Mouse (Mus musculus) liver, adult 2 months (tissue): ENCODE results near the gene Fanca. TPM values are rescaled to one million over a fixed set of nuclear protein-coding genes. Genes with fewer than 3 reads are reported as not detected.

Experiments
- DNase-seq: peaks from one replicate; pipeline ENCODE4 v3.0.0-alpha.2; 2011; ENCODE audit warnings: low read depth, low spot score; ENCODE audit errors: extremely low read depth
- H3K27ac ChIP-seq: fragments of 200-500 bp; replicated peaks from 2 replicates; pipeline ENCODE4 v1.5.1; 2012; ENCODE audit warnings: low read depth, mild to moderate bottlenecking, control low read depth, inconsistent platforms, low read length; ENCODE audit not compliant: insufficient read depth
- H3K27me3 ChIP-seq: fragments of 200-500 bp; 2 replicates; pipeline ENCODE4 v1.6.1; 2012; ENCODE audit warnings: mild to moderate bottlenecking, moderate library complexity, low read length, inconsistent platforms; ENCODE audit not compliant: control insufficient read depth, insufficient read depth
- H3K36me3 ChIP-seq: fragments of 200-500 bp; 2 replicates; pipeline ENCODE4 v1.6.1; 2012; ENCODE audit warnings: low read length, inconsistent platforms; ENCODE audit not compliant: control insufficient read depth, insufficient read depth
- H3K4me1 ChIP-seq: fragments of 200-500 bp; 2 replicates; pipeline ENCODE4 v1.6.1; 2011; ENCODE audit warnings: low read length; ENCODE audit not compliant: control insufficient read depth, insufficient read depth
- H3K4me3 ChIP-seq: fragments of 200-500 bp; 2 replicates; pipeline ENCODE4 v1.5.1; 2011; ENCODE audit warnings: low read depth, mild to moderate bottlenecking, control low read depth, low read length, moderate library complexity; ENCODE audit not compliant: insufficient read depth
- H3K79me2 ChIP-seq: fragments of 200-500 bp; 2 replicates; pipeline ENCODE4 v1.6.1; 2012; ENCODE audit warnings: inconsistent platforms, mild to moderate bottlenecking, low read length, moderate library complexity; ENCODE audit not compliant: control insufficient read depth, insufficient read depth
- H3K9ac ChIP-seq: fragments of 200-500 bp; 2 replicates; pipeline ENCODE4 v1.6.1; 2012; ENCODE audit warnings: low read depth, mild to moderate bottlenecking, control low read depth, inconsistent platforms, low read length
- CTCF ChIP-seq: fragments of 200-500 bp; IDR thresholded peaks from 2 replicates; pipeline ENCODE4 v1.5.1; 2011; ENCODE audit warnings: low read depth, low read length, control low read depth
- POLR2A ChIP-seq: fragments of 200-500 bp; IDR thresholded peaks from 2 replicates; pipeline ENCODE4 v1.6.1; 2011; ENCODE audit warnings: low read length, control low read depth; ENCODE audit not compliant: insufficient read depth; ENCODE audit errors: extremely low read depth
- WGBS: fragments of 180-500 bp; shearing (Covaris S2); methylation state at CpG from one replicate; pipeline ENCODE4 v1.1.7; 2018; 5-methylcytosine and 5-hydroxymethylcytosine counted together
- polyA plus RNA-seq: library from polyadenylated mRNA; depleted of rRNA; stranded (reverse); fragments of >200 nt; gene quantifications from 2 replicates; pipeline ENCODE4 v1.2.3, GENCODE M21; 2012
- total RNA-seq: library from RNA; depleted of rRNA; stranded (reverse); fragments of >200 nt; gene quantifications from 2 replicates; pipeline ENCODE4 v1.2.3, GENCODE M21; 2014

Gene Fanca
- total and polyA plus RNA-seq, 2 experiments: 1.1 to 1.8 TPM

GRCm38 (mm10) chr8:123242107-123242923, 76.1 kb downstream of the Fanca start:
- H3K27ac ChIP-seq: peak overlapping the region; percentile 96
- H3K4me1 ChIP-seq: peaks cover 42% of the 10 kb centered on the region
- H3K27me3 ChIP-seq: no peaks in the 10 kb centered on the region
- TF ChIP-seq POLR2A (no peak), CTCF (no peak)
- no peaks in the 10 kb centered on the region for H3K36me3 ChIP-seq
- 17% methylated on average over 7 of the region's 7 CpGs for WGBS
- H3K79me2 ChIP-seq: no peaks in the 10 kb centered on the region
- no peak overlapping the region for H3K4me3 ChIP-seq
- H3K9ac ChIP-seq: peak overlapping the region; percentile 51
- peak; percentile 96 for DNase-seq

- H3K36me3 ChIP-seq: no peaks in the 10 kb centered on the region
- TF ChIP-seq CTCF (no peak), POLR2A (no peak)
- no peak overlapping the region for H3K9ac ChIP-seq
- H3K4me3 ChIP-seq: no peak overlapping the region
- no peaks in the 10 kb centered on the region for H3K27me3 ChIP-seq
- H3K4me1 ChIP-seq: peaks cover 34% of the 10 kb centered on the region
- H3K27ac ChIP-seq: no peak overlapping the region
- DNase-seq: no peak
- peaks cover 5% of the 10 kb centered on the region; the same call in 1 of the 2 replicates for H3K79me2 ChIP-seq
- 95% methylated on average over 10 of the region's 10 CpGs for WGBS
Observed at GRCm38 (mm10) chr8:123239398-123239797, 79.0 kb downstream of the Fanca start.

- Histone ChIP-seq H3K27ac (peak within 1 kb of the TSS; percentile 91), H3K79me2 (peaks cover 5% of the 10 kb centered on the region; the same call in 1 of the 2 replicates), H3K36me3 (no peaks in the 10 kb centered on the region), H3K27me3 (no peaks in the 10 kb centered on the region), H3K4me1 (peaks cover 17% of the 10 kb centered on the region), H3K4me3 (peak within 1 kb of the TSS; percentile 79), H3K9ac (peak within 1 kb of the TSS; percentile 86)
- peak; percentile 87 for TF ChIP-seq POLR2A
- peak; percentile 36; the same call in 1 of the 2 replicates for TF ChIP-seq CTCF
- under 1% methylated on average over 57 of the region's 57 CpGs for WGBS
- DNase-seq: peak; percentile 98
Observed at GRCm38 (mm10) chr8:123235520-123236497, 82.6 kb downstream of the Fanca start, which contains the start of gene Spata2l. Gene Spata2l, minus strand, starts transcription at chr8:123236233.

GRCm38 (mm10) chr8:123234918-123235519, 83.4 kb downstream of the Fanca start:
- H3K9ac ChIP-seq: peak overlapping the region; percentile 86
- WGBS: 17% methylated on average over 13 of the region's 13 CpGs
- TF ChIP-seq POLR2A: no peak
- no peak for TF ChIP-seq CTCF
- H3K27ac ChIP-seq: peak overlapping the region; percentile 91
- DNase-seq: peak; percentile 13
- peak overlapping the region; percentile 79 for H3K4me3 ChIP-seq
- no peaks in the 10 kb centered on the region for H3K36me3 ChIP-seq
- H3K27me3 ChIP-seq: no peaks in the 10 kb centered on the region
- H3K79me2 ChIP-seq: peaks cover 5% of the 10 kb centered on the region; the same call in 1 of the 2 replicates
- peaks cover 17% of the 10 kb centered on the region for H3K4me1 ChIP-seq

GRCm38 (mm10) chr8:123233760-123234159, 84.6 kb downstream of the Fanca start:
- no peaks in the 10 kb centered on the region for H3K36me3 ChIP-seq
- peak overlapping the region; percentile 7; the same call in 1 of the 2 replicates for H3K9ac ChIP-seq
- H3K79me2 ChIP-seq: peaks cover 5% of the 10 kb centered on the region; the same call in 1 of the 2 replicates
- peaks cover 17% of the 10 kb centered on the region for H3K4me1 ChIP-seq
- no peak for TF ChIP-seq POLR2A
- no peak for TF ChIP-seq CTCF
- H3K27me3 ChIP-seq: no peaks in the 10 kb centered on the region
- no peak overlapping the region for H3K27ac ChIP-seq
- no peak for DNase-seq
- no peak overlapping the region for H3K4me3 ChIP-seq
- WGBS: 80% methylated on average over 11 of the region's 11 CpGs
